Comparison of ENCODE assay signal across 8 mouse cellular contexts in the genomic region with DNA sequence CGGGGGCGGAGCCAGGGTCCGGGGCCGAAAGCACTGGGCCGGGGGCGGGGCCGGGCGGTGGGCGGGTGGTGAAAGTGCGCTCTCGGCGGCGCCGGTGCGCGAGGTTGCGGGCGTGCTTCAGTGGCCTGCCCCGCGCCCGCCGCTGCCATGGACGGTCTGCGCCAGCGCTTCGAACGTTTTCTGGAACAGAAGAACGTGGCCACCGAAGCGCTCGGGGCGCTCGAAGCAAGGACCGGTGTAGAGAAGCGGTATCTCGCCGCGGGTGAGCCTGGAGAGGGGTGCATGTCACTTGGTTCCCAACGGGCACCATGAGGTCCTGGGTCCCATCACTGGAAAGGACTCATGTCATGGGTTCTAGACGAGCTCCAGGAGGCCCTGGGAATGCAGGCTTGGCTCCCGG. TPM values are rescaled to one million over a fixed set of nuclear protein-coding genes. Genes with fewer than 3 reads are reported as not detected.
DNase-seq lines count a peak whose midpoint lies in the region; ATAC-seq and TF ChIP-seq lines count a peak whose summit lies in the region.

No protein-coding gene starts in this region.

- no peak for DNase-seq in layer of hippocampus, adult 2 months (ENCODE audit: low spot score in 2 of 2)
- DNase-seq in layer of hippocampus, adult 18-20 months (ENCODE audit: low spot score in 2 of 2): no peak
- DNase-seq in hindbrain, postnatal 0 days (ENCODE audit: low spot score): no peak
- no peak for DNase-seq in gastrocnemius, postnatal 10 days
- DNase-seq in ovary, postnatal 10 days (ENCODE audit: low spot score): no peak
- DNase-seq in spleen, postnatal 10 days (ENCODE audit: low spot score in 2 of 2): no peak

- ATAC-seq in embryonic facial prominence, embryonic 12.5 days (ENCODE audit: insufficient number of reproducible peaks, insufficient read depth, low FRiP score, low TSS enrichment): peak; percentile 2; the same call in 1 of the 2 replicates
- ATAC-seq in hindbrain, postnatal 0 days: no peak

- H3K4me2 ChIP-seq in embryonic facial prominence, embryonic 12.5 days (replicated peaks): peak overlapping the region; percentile 90
- H3K4me2 ChIP-seq in hindbrain, postnatal 0 days (ENCODE audit: low read depth, low read length): peak overlapping the region; percentile 74
- H3K4me2 ChIP-seq in myocyte (ENCODE audit: low read depth): peak overlapping the region; percentile 98

- peak overlapping the region; percentile 12 for H3ac ChIP-seq in myocyte (ENCODE audit: control insufficient read depth, insufficient read length)

- 3% methylated on average over 41 of the region's 41 CpGs for WGBS in embryonic facial prominence, embryonic 12.5 days
- 2% methylated on average over 41 of the region's 41 CpGs for WGBS in hindbrain, postnatal 0 days

- no peak for TF ChIP-seq CTCF in layer of hippocampus, adult 2 months (conservative IDR thresholded peaks at IDR 0.05)
- no peak for TF ChIP-seq CTCF in hindbrain, postnatal 0 days (IDR thresholded peaks at IDR 0.05; ENCODE audit: low read depth)

- no peaks in the 10 kb centered on the region for H3K36me3 ChIP-seq in embryonic facial prominence, embryonic 12.5 days
- H3K36me3 ChIP-seq in hindbrain, postnatal 0 days (ENCODE audit: insufficient read depth, low read length): no peaks in the 10 kb centered on the region
- no peaks in the 10 kb centered on the region for H3K36me3 ChIP-seq in myocyte (ENCODE audit: control insufficient read depth, insufficient read depth)

- H3K27me3 ChIP-seq in embryonic facial prominence, embryonic 12.5 days: peaks cover 19% of the 10 kb centered on the region; the same call in 1 of the 2 replicates
- no peaks in the 10 kb centered on the region for H3K27me3 ChIP-seq in hindbrain, postnatal 0 days (ENCODE audit: insufficient read depth, low read length)
- no peaks in the 10 kb centered on the region for H3K27me3 ChIP-seq in myocyte (ENCODE audit: control insufficient read depth, insufficient read depth, insufficient read length)

- H3K4me3 ChIP-seq in layer of hippocampus, adult 2 months: peak overlapping the region; percentile 64
- peak overlapping the region; percentile 45 for H3K4me3 ChIP-seq in embryonic facial prominence, embryonic 12.5 days
- peak overlapping the region; percentile 44 for H3K4me3 ChIP-seq in hindbrain, postnatal 0 days (ENCODE audit: low read length)
- H3K4me3 ChIP-seq in myocyte: peak overlapping the region; percentile 24

- H3K27ac ChIP-seq in layer of hippocampus, adult 2 months: no peak overlapping the region
- H3K27ac ChIP-seq in embryonic facial prominence, embryonic 12.5 days: no peak overlapping the region
- no peak overlapping the region for H3K27ac ChIP-seq in hindbrain, postnatal 0 days

- H3K79me2 ChIP-seq in myocyte (ENCODE audit: control insufficient read depth, insufficient read depth): no peaks in the 10 kb centered on the region

- H3K9me3 ChIP-seq in embryonic facial prominence, embryonic 12.5 days: no peaks in the 10 kb centered on the region
- H3K9me3 ChIP-seq in hindbrain, postnatal 0 days (ENCODE audit: low read length): no peaks in the 10 kb centered on the region

- peak; percentile 64 for TF ChIP-seq POLR2A in myocyte (IDR thresholded peaks at IDR 0.05; ENCODE audit: insufficient read length, low read depth)

- H3K4me1 ChIP-seq in embryonic facial prominence, embryonic 12.5 days: peaks cover 6% of the 10 kb centered on the region; the same call in 1 of the 2 replicates
- H3K4me1 ChIP-seq in hindbrain, postnatal 0 days (ENCODE audit: insufficient read depth, low read length): peaks cover 6% of the 10 kb centered on the region

- H3K9ac ChIP-seq in embryonic facial prominence, embryonic 12.5 days: peak overlapping the region; percentile 40; the same call in 1 of the 2 replicates
- peak overlapping the region; percentile 50 for H3K9ac ChIP-seq in hindbrain, postnatal 0 days (replicated peaks; ENCODE audit: low read length)

TF ChIP-seq in myocyte, 11 proteins besides CTCF, POLR2A, EP300 and RAD21:
- TF ChIP-seq TCF12 (IDR thresholded peaks at IDR 0.05; ENCODE audit: insufficient read depth, poor library complexity, severe bottlenecking) (no peak), USF1 (IDR thresholded peaks at IDR 0.05; ENCODE audit: low read depth) (no peak), POLR2AphosphoS2 (IDR thresholded peaks at IDR 0.05; ENCODE audit: insufficient read length, low read depth) (no peak), E2F4 (IDR thresholded peaks at IDR 0.05; ENCODE audit: insufficient read depth) (no peak), TCF3 (IDR thresholded peaks at IDR 0.05; ENCODE audit: insufficient read length, low read depth) (no peak), MYOD1 (IDR thresholded peaks at IDR 0.05; ENCODE audit: control insufficient read depth in 1 of 3, insufficient read length in 2 of 3, low read depth in 2 of 3) (no peak), SRF (IDR thresholded peaks at IDR 0.05; ENCODE audit: control insufficient read depth, insufficient read length, low read depth) (no peak), MYOG (IDR thresholded peaks at IDR 0.05; ENCODE audit: control insufficient read depth in 1 of 3, insufficient read depth in 1 of 3, insufficient read length in 2 of 3, low read depth in 2 of 3) (no peak), MAX (IDR thresholded peaks at IDR 0.05; ENCODE audit: low read depth) (no peak)

RNA-seq across cellular contexts. Expression of a gene that starts 0.3 kb away (rescaled TPM):
- 10 to 100 TPM in 1 of 2 experiments, 1 to 10 TPM in 1; 9.6 to 11.0 TPM for total RNA-seq in layer of hippocampus, adult 2 months (2021)
- 10 to 100 TPM; 10.3 to 10.9 TPM for total RNA-seq in layer of hippocampus, adult 18-20 months (2021)
- polyA plus RNA-seq in embryonic facial prominence, embryonic 12.5 days (2016; fragmentation: Nextera tagmentation; extraction: Ambion mirVana): 4.2 and 5.7 TPM in 2 replicates
- total RNA-seq in hindbrain, postnatal 0 days (2014; rRNA removed): 3.7 TPM in 2 replicates
- 5.2 and 5.5 TPM in 2 replicates for polyA plus RNA-seq in hindbrain, postnatal 0 days (2015; fragmentation: Nextera tagmentation; extraction: Ambion mirVana)
- polyA plus RNA-seq in myocyte (2012; fragmentation: generic; extraction: Trizol): 25.7 TPM
- total RNA-seq in gastrocnemius, postnatal 10 days (2021): 1 to 10 TPM; 2.1 to 2.4 TPM

RNA-seq across cellular contexts. Expression of a gene that starts 0.8 kb away (rescaled TPM):
- 1 to 10 TPM; 2.8 to 3.2 TPM for total RNA-seq in layer of hippocampus, adult 2 months (2021)
- total RNA-seq in layer of hippocampus, adult 18-20 months (2021): 1 to 10 TPM; 3.5 to 3.8 TPM
- polyA plus RNA-seq in embryonic facial prominence, embryonic 12.5 days (2016; fragmentation: Nextera tagmentation; extraction: Ambion mirVana): 4.5 and 5.1 TPM in 2 replicates
- 3.8 and 6.7 TPM in 2 replicates for total RNA-seq in hindbrain, postnatal 0 days (2014; rRNA removed)
- polyA plus RNA-seq in hindbrain, postnatal 0 days (2015; fragmentation: Nextera tagmentation; extraction: Ambion mirVana): 11.0 and 11.8 TPM in 2 replicates
- polyA plus RNA-seq in myocyte (2012; fragmentation: generic; extraction: Trizol): 2.1 TPM
- 1 to 10 TPM in 1 of 2 experiments, under 1 TPM in 1; 0.75 to 1.5 TPM for total RNA-seq in gastrocnemius, postnatal 10 days (2021)

RNA-seq across cellular contexts. Expression of a gene that starts 9.7 kb away (rescaled TPM):
- total RNA-seq in layer of hippocampus, adult 2 months (2021): 10 to 100 TPM; 23.5 to 25.7 TPM
- total RNA-seq in layer of hippocampus, adult 18-20 months (2021): 10 to 100 TPM; 25.0 to 25.9 TPM
- polyA plus RNA-seq in embryonic facial prominence, embryonic 12.5 days (2016; fragmentation: Nextera tagmentation; extraction: Ambion mirVana): 50.0 and 50.3 TPM in 2 replicates
- 28.9 and 36.0 TPM in 2 replicates for total RNA-seq in hindbrain, postnatal 0 days (2014; rRNA removed)
- 35.7 and 38.4 TPM in 2 replicates for polyA plus RNA-seq in hindbrain, postnatal 0 days (2015; fragmentation: Nextera tagmentation; extraction: Ambion mirVana)
- polyA plus RNA-seq in myocyte (2012; fragmentation: generic; extraction: Trizol): 44.0 TPM
- 10 to 100 TPM; 10.5 to 13.1 TPM for total RNA-seq in gastrocnemius, postnatal 10 days (2021)

RNA-seq across cellular contexts. Expression of a gene that starts 18.1 kb away (rescaled TPM):
- 1 to 10 TPM; 4.7 to 7.2 TPM for total RNA-seq in layer of hippocampus, adult 2 months (2021)
- 1 to 10 TPM; 5.6 to 6.9 TPM for total RNA-seq in layer of hippocampus, adult 18-20 months (2021)
- 1.0 and 2.2 TPM in 2 replicates for polyA plus RNA-seq in embryonic facial prominence, embryonic 12.5 days (2016; fragmentation: Nextera tagmentation; extraction: Ambion mirVana)
- total RNA-seq in hindbrain, postnatal 0 days (2014; rRNA removed): 0.18 and 1.0 TPM in 2 replicates
- polyA plus RNA-seq in hindbrain, postnatal 0 days (2015; fragmentation: Nextera tagmentation; extraction: Ambion mirVana): 0.91 and 1.2 TPM in 2 replicates
- polyA plus RNA-seq in myocyte (2012; fragmentation: generic; extraction: Trizol): 57.8 TPM
- 10 to 100 TPM; 15.2 to 20.4 TPM for total RNA-seq in gastrocnemius, postnatal 10 days (2021)

RNA-seq across cellular contexts. Expression of a gene that starts 26.2 kb away (rescaled TPM):
- 10 to 100 TPM; 33.4 to 36.6 TPM for total RNA-seq in layer of hippocampus, adult 2 months (2021)
- 10 to 100 TPM; 30.3 to 30.5 TPM for total RNA-seq in layer of hippocampus, adult 18-20 months (2021)
- polyA plus RNA-seq in embryonic facial prominence, embryonic 12.5 days (2016; fragmentation: Nextera tagmentation; extraction: Ambion mirVana): 0.87 and 1.2 TPM in 2 replicates
- total RNA-seq in hindbrain, postnatal 0 days (2014; rRNA removed): 15.7 and 18.3 TPM in 2 replicates
- polyA plus RNA-seq in hindbrain, postnatal 0 days (2015; fragmentation: Nextera tagmentation; extraction: Ambion mirVana): 8.9 and 9.3 TPM in 2 replicates
- polyA plus RNA-seq in myocyte (2012; fragmentation: generic; extraction: Trizol): 0.05 TPM
- not detected for total RNA-seq in gastrocnemius, postnatal 10 days (2021)
